Mouse (Mus musculus): ENCODE results near the gene H2afy.

GRCm38 (mm10) chr13:56068517-56068916, 67.6 kb downstream of the H2afy start:
- TF ChIP-seq GATA1 (IDR thresholded peaks at IDR 0.05; ENCODE audit: low read length) (no peak), TAL1 (IDR thresholded peaks at IDR 0.05; ENCODE audit: low read length) (no peak)

Data from erythroblast, embryonic 14.5 days (primary cell).